Comparison of ENCODE assay signal across 14 mouse cellular contexts in genomic region chr17:86532783-86533548, GRCm38 (mm10). TPM values are rescaled to one million over a fixed set of nuclear protein-coding genes. Genes with fewer than 3 reads are reported as not detected.
DNase-seq lines count a peak whose midpoint lies in the region; ATAC-seq and TF ChIP-seq lines count a peak whose summit lies in the region.
"Had no signal": no experiment of that assay in that cellular context is flagged by ENCODE, and none has a peak within 500 bp of the region (broad histone marks: within the 10 kb centered on the region; RNA-seq: fewer than 3 reads in every experiment).

No protein-coding gene starts in this region.

- 65% methylated on average over 17 of the region's 17 CpGs for WGBS in heart, embryonic 13.5 days
- WGBS in liver, postnatal 0 days (ENCODE audit: insufficient replicate concordance): 64% methylated on average over 17 of the region's 17 CpGs

- no peak overlapping the region for H3K4me3 ChIP-seq in heart, embryonic 13.5 days
- no peak overlapping the region for H3K4me3 ChIP-seq in liver, postnatal 0 days (ENCODE audit: low read depth, low read length)
- H3K4me3 ChIP-seq: midbrain, embryonic 12.5 days; neural tube, embryonic 13.5 days had no signal

- peaks cover 75% of the 10 kb centered on the region for H3K4me1 ChIP-seq in heart, embryonic 13.5 days
- peaks cover 33% of the 10 kb centered on the region for H3K4me1 ChIP-seq in liver, postnatal 0 days (ENCODE audit: insufficient read depth)

- H3K9ac ChIP-seq in heart, embryonic 13.5 days: no peak overlapping the region
- no peak overlapping the region for H3K9ac ChIP-seq in liver, postnatal 0 days (replicated peaks)
- H3K9ac ChIP-seq: midbrain, embryonic 12.5 days; neural tube, embryonic 13.5 days had no signal

- DNase-seq in heart, adult 9 months (ENCODE audit: low spot score in 2 of 2): no peak
- peak; percentile 22 for DNase-seq in liver, postnatal 0 days
- no peak for DNase-seq in liver
- peak; percentile 17 for DNase-seq in adrenal gland, postnatal 25 days
- peak; percentile 46 for DNase-seq in lung, postnatal 14 days
- DNase-seq in spleen, adult 18-20 months: no peak
- DNase-seq in thymus, postnatal 4 days: no peak
- DNase-seq: cerebellum, adult 8-10 months; retina, postnatal 1 day had no signal

- TF ChIP-seq EP300 in liver, postnatal 0 days (IDR thresholded peaks at IDR 0.05; ENCODE audit: low read depth): no peak

- TF ChIP-seq CTCF in liver, postnatal 0 days (IDR thresholded peaks at IDR 0.05; ENCODE audit: low read depth): no peak

- H3K4me2 ChIP-seq in heart, embryonic 13.5 days: peak overlapping the region; percentile 6; the same call in 1 of the 2 replicates
- H3K4me2 ChIP-seq in liver, postnatal 0 days (ENCODE audit: low read depth, low read length): no peak overlapping the region
- H3K4me2 ChIP-seq: midbrain, embryonic 12.5 days; neural tube, embryonic 13.5 days had no signal

- H3K9me3 ChIP-seq in heart, embryonic 13.5 days: no peaks in the 10 kb centered on the region
- H3K9me3 ChIP-seq in liver, postnatal 0 days (ENCODE audit: low read length): no peaks in the 10 kb centered on the region
- H3K9me3 ChIP-seq: midbrain, embryonic 12.5 days; neural tube, embryonic 13.5 days had no signal

- no peaks in the 10 kb centered on the region for H3K36me3 ChIP-seq in heart, embryonic 13.5 days
- H3K36me3 ChIP-seq in liver, postnatal 0 days (replicated peaks; ENCODE audit: insufficient read depth, low read length): no peaks in the 10 kb centered on the region
- H3K36me3 ChIP-seq: midbrain, embryonic 12.5 days; neural tube, embryonic 13.5 days had no signal

- peak overlapping the region; percentile 61 for H3K27ac ChIP-seq in heart, embryonic 13.5 days (replicated peaks)
- 0 out of 2 replicates have a peak overlapping the region, but pooled peaks have one; percentile 31 for H3K27ac ChIP-seq in liver, postnatal 0 days (ENCODE audit: low read depth)
- H3K27ac ChIP-seq: midbrain, embryonic 12.5 days; neural tube, embryonic 13.5 days had no signal

- no peak for ATAC-seq in heart, embryonic 13.5 days (ENCODE audit: extremely low read depth, insufficient number of reproducible peaks, low FRiP score, low TSS enrichment)
- ATAC-seq in liver, postnatal 0 days: peak; percentile 60
- ATAC-seq: Patski had no signal

- H3K27me3 ChIP-seq in heart, embryonic 13.5 days (replicated peaks): no peaks in the 10 kb centered on the region
- H3K27me3 ChIP-seq in liver, postnatal 0 days (ENCODE audit: insufficient read depth, low read length): no peaks in the 10 kb centered on the region
- H3K27me3 ChIP-seq: neural tube, embryonic 13.5 days; Patski had no signal

RNA-seq across cellular contexts. Expression of gene Gm10309, which starts 27.9 kb away (rescaled TPM):
- polyA plus RNA-seq in heart, embryonic 13.5 days (2015; fragmentation: Nextera tagmentation; extraction: Ambion mirVana): 0.25 and 0.36 TPM in 2 replicates
- polyA plus RNA-seq in liver, postnatal 0 days (2015; fragmentation: Nextera tagmentation; extraction: Ambion mirVana): 0.05 TPM in 1 of 2 replicates, not detected in the other
- not detected in 2 replicates for total RNA-seq in adrenal gland, postnatal 25 days (2021)
- total RNA-seq: left cerebral cortex, postnatal 25 days had no signal
- polyA plus RNA-seq: Patski had no signal

Comparison
In these comparisons a context has a peak if more than half of its experiments do, and no peak if none do; other contexts are left out.
1. DNase-seq: peak in liver, postnatal 0 days (single experiment), adrenal gland, postnatal 25 days (single experiment) and lung, postnatal 14 days (single experiment); none in heart, adult 9 months (0 of 2), liver (single experiment), spleen, adult 18-20 months (0 of 2) and thymus, postnatal 4 days (single experiment).